Mouse (Mus musculus) ES-Bruce4 (cell line): Measurements from ENCODE around the gene Foxo3.

Experiments used
- CTCF ChIP-seq: IDR thresholded peaks from one replicate; pipeline ENCODE4 v1.8.1; 2011; ENCODE audit warnings: low read depth, low read length
- EP300 ChIP-seq: IDR thresholded peaks from 2 replicates; pipeline ENCODE4 v1.6.1; 2011; ENCODE audit warnings: low read depth, low read length; ENCODE audit not compliant: insufficient read depth

DNA sequence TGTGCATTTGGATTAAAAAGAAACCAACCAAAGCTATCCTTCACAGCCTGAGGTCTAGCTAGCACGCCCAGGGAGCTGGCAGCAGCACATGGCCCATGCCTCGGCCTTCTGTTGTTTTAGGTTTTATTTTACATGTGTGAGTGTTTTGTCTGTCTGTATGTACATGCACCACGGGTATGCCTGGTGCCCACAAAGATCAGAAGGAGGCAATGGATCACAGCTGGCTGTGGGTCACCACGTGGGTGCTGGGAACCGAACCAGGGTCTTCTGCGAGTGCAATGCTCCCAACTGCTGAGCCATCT is 36.8 kb downstream of the Foxo3 start:
- TF ChIP-seq CTCF, result no peak
- TF ChIP-seq EP300, result no peak
